Mouse (Mus musculus) lung, postnatal 0 days (tissue): Measurements from ENCODE around the gene Aldh3b2. TPM values are rescaled to one million over a fixed set of nuclear protein-coding genes. Genes with fewer than 3 reads are reported as not detected.

Experiments
- ATAC-seq: fragments of 200-750 bp; cut with Nextera tagmentation; 2 replicates; pipeline ENCODE4 v1.8.0; 2017; ENCODE audit warnings: moderate library complexity
- DNase-seq: peaks from one replicate; pipeline ENCODE4 v3.0.0-alpha.2; 2016; ENCODE audit warnings: low spot score
- H3K27ac ChIP-seq: fragments of 300-500 bp; sonication (generic); 2 replicates; pipeline ENCODE4 v1.5.1; 2014; ENCODE audit warnings: antibody characterized with exemption, mild to moderate bottlenecking, low read length, mixed read lengths
- H3K27me3 ChIP-seq: fragments of 300-500 bp; sonication (generic); replicated peaks from 2 replicates; pipeline ENCODE4 v1.6.1; 2014; ENCODE audit warnings: low read length, mixed read lengths; ENCODE audit not compliant: insufficient read depth
- H3K36me3 ChIP-seq: fragments of 300-500 bp; sonication (generic); 2 replicates; pipeline ENCODE4 v1.6.1; 2014; ENCODE audit warnings: low read length, mixed read lengths; ENCODE audit not compliant: insufficient read depth
- H3K4me1 ChIP-seq: fragments of 300-500 bp; sonication (generic); 2 replicates; pipeline ENCODE4 v1.6.1; 2014; ENCODE audit warnings: antibody characterized with exemption, low read depth, low read length, mixed read lengths; ENCODE audit not compliant: insufficient read depth
- H3K4me2 ChIP-seq: fragments of 300-500 bp; sonication (generic); replicated peaks from 2 replicates; pipeline ENCODE4 v1.6.1; 2014; ENCODE audit warnings: low read depth, mild to moderate bottlenecking, low read length, moderate library complexity, mixed read lengths
- H3K4me3 ChIP-seq: fragments of 300-500 bp; sonication (generic); 2 replicates; pipeline ENCODE4 v1.5.1; 2014; ENCODE audit warnings: low read depth, low read length
- H3K9ac ChIP-seq: fragments of 300-500 bp; sonication (generic); replicated peaks from 2 replicates; pipeline ENCODE4 v1.6.1; 2014; ENCODE audit warnings: low read depth, mild to moderate bottlenecking
- H3K9me3 ChIP-seq: fragments of 300-500 bp; sonication (generic); 2 replicates; pipeline ENCODE4 v1.6.1; 2016; ENCODE audit warnings: low read length, mixed read lengths
- CTCF ChIP-seq: IDR thresholded peaks from 2 replicates; pipeline ENCODE4 v1.5.1; 2016; ENCODE audit warnings: antibody characterized with exemption, mild to moderate bottlenecking
- EP300 ChIP-seq: IDR thresholded peaks from 2 replicates; pipeline ENCODE4 v1.6.1; 2016; ENCODE audit warnings: antibody characterized with exemption, mild to moderate bottlenecking, control low read depth
- WGBS: fragments of 180-500 bp; shearing (Covaris S2); extraction: QIAGEN DNeasy Blood & Tissue Kit; methylation state at CpG from one replicate; pipeline ENCODE4 v1.1.7; 2014; 5-methylcytosine and 5-hydroxymethylcytosine counted together
- polyA plus RNA-seq: library from polyadenylated mRNA; unstranded; fragments of >200 nt; fragmentation: Nextera tagmentation; extraction: Ambion mirVana; gene quantifications from 2 replicates; pipeline ENCODE4 v1.2.1, GENCODE M21; 2015

Aldh3b2 gene
- polyA plus RNA-seq, 1 experiment from 2014 or later, result 0.47 TPM

- DNase-seq (no peak), ATAC-seq (no peak)
- Histone ChIP-seq H3K4me3 (no peak overlapping the region), H3K27ac (no peak overlapping the region), H3K27me3 (no peaks in the 10 kb centered on the region), H3K36me3 (no peaks in the 10 kb centered on the region), H3K9me3 (no peaks in the 10 kb centered on the region), H3K9ac (no peak overlapping the region), H3K4me2 (no peak overlapping the region), H3K4me1 (peaks cover 13% of the 10 kb centered on the region; the same call in 1 of the 2 replicates)
- 80% methylated on average over 8 of the region's 8 CpGs for WGBS
- TF ChIP-seq CTCF, result no peak
- TF ChIP-seq EP300, result no peak
Measured at GRCm38 (mm10) chr19:3996747-3997146, 24.6 kb downstream of the Aldh3b2 start.

GRCm38 (mm10) chr19:3997231-3997630 is 25.1 kb downstream of the Aldh3b2 start:
- no peak for DNase-seq
- H3K9ac ChIP-seq, result no peak overlapping the region
- TF ChIP-seq EP300, result no peak
- TF ChIP-seq CTCF, result no peak

GRCm38 (mm10) chr19:3998335-3998734 is 26.2 kb downstream of the Aldh3b2 start:
- H3K9me3 ChIP-seq, result no peaks in the 10 kb centered on the region
- no peak for ATAC-seq
- H3K4me1 ChIP-seq, result peaks cover 13% of the 10 kb centered on the region; the same call in 1 of the 2 replicates
- no peak overlapping the region for H3K9ac ChIP-seq
- H3K4me2 ChIP-seq, result no peak overlapping the region
- no peaks in the 10 kb centered on the region for H3K27me3 ChIP-seq
- WGBS, result 61% methylated on average over 8 of the region's 8 CpGs
- no peak overlapping the region for H3K4me3 ChIP-seq
- TF ChIP-seq EP300 (no peak), CTCF (no peak)
- H3K36me3 ChIP-seq, result no peaks in the 10 kb centered on the region
- DNase-seq, result no peak
- H3K27ac ChIP-seq, result no peak overlapping the region

More at GRCm38 (mm10) chr19:3997231-3997630, 25.1 kb downstream of the Aldh3b2 start:
- Histone ChIP-seq H3K36me3 (no peaks in the 10 kb centered on the region), H3K4me1 (peaks cover 13% of the 10 kb centered on the region; the same call in 1 of the 2 replicates), H3K4me2 (no peak overlapping the region), H3K9me3 (no peaks in the 10 kb centered on the region), H3K4me3 (no peak overlapping the region), H3K27ac (no peak overlapping the region), H3K27me3 (no peaks in the 10 kb centered on the region)
- WGBS, result 46% methylated on average over 8 of the region's 8 CpGs
- ATAC-seq, result no peak

GRCm38 (mm10) chr19:3999121-3999730 is 27.1 kb downstream of the Aldh3b2 start:
- H3K36me3 ChIP-seq, result no peaks in the 10 kb centered on the region
- peaks cover 13% of the 10 kb centered on the region; the same call in 1 of the 2 replicates for H3K4me1 ChIP-seq
- peak overlapping the region; percentile 95; the same call in 1 of the 2 replicates for H3K4me2 ChIP-seq
- H3K4me3 ChIP-seq, result no peak overlapping the region
- H3K9me3 ChIP-seq, result no peaks in the 10 kb centered on the region
- no peak overlapping the region for H3K27ac ChIP-seq
- no peaks in the 10 kb centered on the region for H3K27me3 ChIP-seq
- 80% methylated on average over 9 of the region's 9 CpGs for WGBS
- no peak for DNase-seq
- no peak for TF ChIP-seq EP300
- TF ChIP-seq CTCF, result no peak
- no peak for ATAC-seq
- H3K9ac ChIP-seq, result no peak overlapping the region

GRCm38 (mm10) chr19:4000119-4000900 is 28.2 kb downstream of the Aldh3b2 start, which contains the start of the genes Nudt8 and Gm49405:
TSS of gene Nudt8 (plus strand) at chr19:4000580.
TSS of gene Gm49405 (plus strand) at chr19:4000626.
- WGBS, result under 1% methylated on average over 63 of the region's 64 CpGs
- TF ChIP-seq EP300, result no peak
- peak; percentile 89 for TF ChIP-seq CTCF
- no peaks in the 10 kb centered on the region for H3K36me3 ChIP-seq

GRCm38 (mm10) chr19:4000949-4001525 is 28.9 kb downstream of the Aldh3b2 start:
- peak overlapping the region; percentile 64; the same call in 1 of the 2 replicates for H3K9ac ChIP-seq
- H3K4me1 ChIP-seq, result peaks cover 10% of the 10 kb centered on the region; the same call in 1 of the 2 replicates
- peak overlapping the region; percentile 90 for H3K27ac ChIP-seq
- no peak for TF ChIP-seq EP300
- no peak for TF ChIP-seq CTCF
- H3K9me3 ChIP-seq, result no peaks in the 10 kb centered on the region
- peak overlapping the region; percentile 95 for H3K4me2 ChIP-seq
- H3K27me3 ChIP-seq, result no peaks in the 10 kb centered on the region
- peaks cover 3% of the 10 kb centered on the region; the same call in 1 of the 2 replicates for H3K36me3 ChIP-seq
- ATAC-seq (no peak), DNase-seq (no peak)
- H3K4me3 ChIP-seq, result peak overlapping the region; percentile 57
- WGBS, result 16% methylated on average over 17 of the region's 17 CpGs

More at GRCm38 (mm10) chr19:4000119-4000900, 28.2 kb downstream of the Aldh3b2 start, which contains the start of the genes Nudt8 and Gm49405:
- Histone ChIP-seq H3K9me3 (no peaks in the 10 kb centered on the region), H3K9ac (peak within 1 kb of the TSS; percentile 64), H3K27ac (peak within 1 kb of the TSS; percentile 90), H3K4me2 (peak within 1 kb of the TSS; percentile 95), H3K4me1 (peaks cover 13% of the 10 kb centered on the region; the same call in 1 of the 2 replicates), H3K27me3 (no peaks in the 10 kb centered on the region), H3K4me3 (peak within 1 kb of the TSS; percentile 57)
- peak; percentile 93 for ATAC-seq
- peak; percentile 99 for DNase-seq
